Mouse (Mus musculus) spleen, adult 2 months (tissue): ENCODE data around the gene Hcar1.

Source experiments
- CTCF ChIP-seq: fragments of 200-500 bp; IDR thresholded peaks from 2 replicates; pipeline ENCODE4 v1.5.1; 2011; ENCODE audit warnings: mild to moderate bottlenecking, inconsistent platforms; ENCODE audit not compliant: insufficient read depth, insufficient read length, insufficient replicate concordance; ENCODE audit errors: extremely low read depth
- POLR2A ChIP-seq: fragments of 200-500 bp; IDR thresholded peaks from 2 replicates; pipeline ENCODE4 v1.6.1; 2011; ENCODE audit warnings: low read depth, low read length, inconsistent platforms

DNA sequence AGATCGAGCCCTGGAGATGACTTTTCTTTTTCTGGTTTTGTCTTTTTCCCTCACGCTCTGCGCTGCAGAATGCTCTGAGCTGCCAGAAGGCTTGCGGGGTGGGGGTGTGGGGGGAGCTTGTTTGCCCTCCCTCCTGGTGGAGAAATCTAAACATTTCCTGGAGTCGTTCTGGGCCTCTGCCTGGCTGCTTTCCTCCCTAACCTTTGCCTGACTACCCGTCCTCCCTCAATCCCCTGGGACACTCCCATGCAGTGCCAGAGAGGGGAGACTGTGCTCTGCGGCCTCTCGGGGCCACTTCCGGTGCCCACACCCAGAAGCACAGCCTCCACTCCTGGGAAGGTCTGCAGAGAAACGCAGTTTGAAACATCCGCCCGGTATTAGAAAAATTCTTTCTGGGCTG is at the start of gene Hcar1:
- TF ChIP-seq CTCF = no peak
- no peak for TF ChIP-seq POLR2A
